Mouse (Mus musculus) cerebellum, postnatal 36 days (tissue): ENCODE data around the gene Bdkrb2.

ENCODE experiments used
- DNase-seq, 2 experiments: peaks; one replicate each; pipeline ENCODE4 v3.0.0; 2021 to 2022; ENCODE audit warnings: mixed read lengths in 2 of 2

Gene Bdkrb2

GRCm38 (mm10) chr12:105593471-105593870 lies 30.4 kb downstream of the Bdkrb2 start:
- no peak for DNase-seq

DNA sequence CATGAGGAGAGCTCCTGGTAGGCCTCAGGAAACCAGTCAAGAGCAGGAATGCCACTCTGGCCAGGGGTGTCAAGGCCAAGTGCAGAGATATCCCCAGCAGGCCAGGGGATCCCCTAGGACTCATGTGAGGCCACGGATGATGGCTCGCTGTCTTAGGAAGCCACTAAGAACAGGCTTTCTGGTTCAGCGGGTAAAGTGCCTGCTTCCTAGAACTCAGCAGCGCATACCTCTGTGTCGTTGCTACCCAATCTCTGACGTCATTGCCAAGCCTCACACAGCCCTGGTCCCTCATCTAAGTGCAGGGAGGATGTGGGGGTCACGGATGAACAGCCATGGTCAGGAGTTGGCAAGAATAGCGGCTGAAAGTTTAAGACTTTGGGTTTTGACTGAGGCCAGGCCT lies 34.1 kb downstream of the Bdkrb2 start:
- no peak for DNase-seq

- no peak for DNase-seq
Observed at GRCm38 (mm10) chr12:105598503-105598902, 35.5 kb downstream of the Bdkrb2 start.

DNA sequence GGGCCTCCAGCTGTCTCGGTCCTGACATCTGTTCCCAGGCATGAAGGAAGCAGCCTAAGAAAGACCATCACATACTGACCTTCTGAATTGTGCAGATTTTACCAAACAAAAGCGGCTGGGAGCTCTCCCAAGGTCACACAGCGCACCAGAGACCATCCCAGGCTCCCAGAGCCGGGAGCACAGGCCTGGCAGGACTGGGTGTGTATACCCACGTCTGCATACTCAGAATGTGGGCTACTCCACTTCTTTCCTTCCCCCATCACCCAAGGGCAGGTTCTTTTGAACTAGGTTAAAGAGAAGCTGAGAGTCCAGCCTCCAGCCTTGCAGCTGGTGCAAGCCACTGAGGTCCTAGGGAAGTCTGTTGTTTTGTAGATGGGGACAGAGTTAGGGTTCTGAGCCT lies 36.1 kb downstream of the Bdkrb2 start:
- no peak for DNase-seq

DNA sequence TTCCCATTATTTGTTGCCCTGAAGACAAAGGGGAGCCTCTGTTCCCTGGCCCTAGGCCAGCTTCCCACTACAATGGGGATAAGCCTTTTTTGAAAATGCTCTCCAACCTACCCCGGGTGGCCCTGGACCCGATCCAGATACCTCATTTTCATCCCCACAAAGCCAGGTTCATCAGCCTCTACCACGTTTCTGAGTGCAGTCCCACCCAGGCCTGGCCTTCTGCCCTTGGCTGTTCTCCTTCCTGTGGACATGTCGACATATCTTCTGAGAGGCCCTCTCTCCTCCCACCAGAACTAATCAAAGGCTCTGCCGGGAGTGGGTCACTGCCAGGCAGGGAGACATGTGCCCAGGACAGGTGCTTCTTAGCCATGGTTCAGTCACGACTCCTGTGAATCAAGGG lies 38.6 kb downstream of the Bdkrb2 start:
- peak; percentile 21 to 31 for DNase-seq

GRCm38 (mm10) chr12:105602581-105603210 lies 39.7 kb downstream of the Bdkrb2 start, which contains the start of gene Bdkrb1:
Gene Bdkrb1 (plus strand): TSS chr12:105603085.
- no peak for DNase-seq

- no peak for DNase-seq
Observed at GRCm38 (mm10) chr12:105603904-105604303, 40.9 kb downstream of the Bdkrb2 start.

GRCm38 (mm10) chr12:105605212-105605611 lies 42.2 kb downstream of the Bdkrb2 start:
- DNase-seq, result no peak

- no peak for DNase-seq
Observed at GRCm38 (mm10) chr12:105606881-105607280, 43.9 kb downstream of the Bdkrb2 start.

DNA sequence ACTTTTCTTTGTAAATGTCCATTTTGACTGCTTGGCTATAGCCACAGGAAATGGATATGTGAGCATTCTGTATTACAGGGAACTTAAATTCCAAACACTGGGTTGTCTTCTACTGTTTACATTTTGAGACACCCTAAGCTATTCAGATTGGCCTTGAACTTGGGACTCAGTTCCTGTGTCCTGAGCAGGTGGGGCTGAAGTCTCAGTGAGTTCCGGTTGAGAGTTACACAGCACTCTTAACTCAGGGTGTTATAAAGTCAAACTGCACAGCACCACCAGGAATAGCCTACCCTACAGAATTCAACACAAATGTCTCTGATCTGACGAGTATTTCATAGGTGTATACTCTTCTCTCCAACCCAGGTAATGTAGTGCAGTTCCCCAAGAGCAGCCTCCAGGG lies 48.0 kb downstream of the Bdkrb2 start:
- no peak for DNase-seq

DNA sequence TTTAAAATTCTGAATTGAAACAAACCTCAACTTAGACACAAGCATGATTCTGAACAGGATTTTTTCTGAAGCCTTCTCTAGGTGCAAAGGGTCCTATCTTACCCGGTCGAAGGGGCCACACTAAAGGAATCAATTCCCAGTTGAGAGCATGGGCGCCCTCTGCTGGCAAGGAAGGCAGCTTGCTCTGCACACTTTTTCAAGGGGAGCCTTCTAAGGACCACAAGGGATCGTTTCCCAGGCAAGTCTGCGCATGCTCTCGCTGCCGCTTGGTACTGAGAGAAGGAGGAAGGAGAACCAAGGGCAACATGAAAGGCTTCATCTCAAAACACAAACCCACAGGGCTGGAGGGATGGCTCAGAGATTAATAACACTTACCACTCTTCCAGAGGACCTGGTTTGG lies 48.7 kb downstream of the Bdkrb2 start:
- DNase-seq, result peak; percentile 32 to 44

DNA sequence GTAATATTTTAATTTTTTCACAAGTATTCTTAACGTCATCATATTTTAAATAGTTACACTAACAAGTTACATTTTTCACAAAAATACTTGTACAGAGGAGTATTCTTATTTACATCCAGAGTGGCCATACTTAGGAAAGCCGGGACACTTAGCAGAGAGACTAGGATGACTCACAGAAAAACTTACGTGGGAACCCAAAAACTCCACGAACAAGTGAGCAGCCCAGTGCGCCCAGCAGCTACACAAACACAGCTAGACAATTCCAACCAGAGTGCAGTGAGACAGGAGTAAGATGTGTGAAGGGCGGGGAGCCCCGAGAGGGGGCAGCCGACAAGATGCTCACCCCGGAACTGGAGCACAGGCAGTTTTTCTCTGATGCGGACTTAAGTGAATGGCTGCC lies 50.5 kb downstream of the Bdkrb2 start:
- DNase-seq, result no peak

GRCm38 (mm10) chr12:105622048-105622447 lies 59.0 kb downstream of the Bdkrb2 start:
- DNase-seq, result no peak

GRCm38 (mm10) chr12:105622981-105623539 lies 60.0 kb downstream of the Bdkrb2 start:
- DNase-seq, result no peak

DNA sequence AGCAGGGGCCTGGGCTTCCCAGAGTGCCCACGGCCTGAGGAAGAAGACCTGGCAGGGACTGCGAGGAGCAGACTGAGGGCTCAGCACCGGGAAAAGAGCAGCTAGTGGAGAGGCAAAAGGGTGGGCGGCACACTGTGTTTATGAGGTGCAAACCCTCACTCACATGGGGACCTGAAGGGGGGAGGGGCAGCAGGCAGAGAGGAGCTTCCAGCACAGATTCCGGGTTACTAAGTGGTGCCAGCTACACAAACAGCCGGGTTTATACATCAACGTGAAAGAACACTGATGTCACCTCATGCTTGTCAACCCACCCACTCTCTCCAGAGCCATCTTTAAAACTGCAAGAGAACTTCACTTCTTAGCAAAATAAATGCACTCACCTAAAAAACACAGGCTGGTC lies 62.8 kb downstream of the Bdkrb2 start:
- no peak for DNase-seq

GRCm38 (mm10) chr12:105634374-105635067 lies 71.5 kb downstream of the Bdkrb2 start:
- DNase-seq, result no peak

GRCm38 (mm10) chr12:105636551-105636950 lies 73.5 kb downstream of the Bdkrb2 start:
- no peak for DNase-seq

DNA sequence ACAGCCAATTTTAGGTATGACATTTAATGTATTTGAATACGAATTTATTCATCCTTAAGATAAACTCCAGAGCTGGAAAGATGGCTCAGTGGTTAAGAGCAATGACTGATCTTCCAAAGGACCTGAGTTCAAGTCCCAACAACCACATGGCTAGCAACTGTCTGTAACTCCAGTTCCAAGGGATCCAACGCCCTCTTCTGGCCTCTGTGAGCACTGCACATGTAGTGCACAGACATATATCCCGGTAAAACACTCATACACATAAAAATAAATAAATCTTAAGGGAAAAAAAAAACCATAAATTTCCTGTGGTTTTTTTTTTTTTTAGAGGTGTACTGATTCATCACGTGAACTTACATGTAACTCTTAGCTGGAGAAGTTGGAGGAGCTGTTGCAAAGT lies 74.5 kb downstream of the Bdkrb2 start:
- DNase-seq, result no peak

DNA sequence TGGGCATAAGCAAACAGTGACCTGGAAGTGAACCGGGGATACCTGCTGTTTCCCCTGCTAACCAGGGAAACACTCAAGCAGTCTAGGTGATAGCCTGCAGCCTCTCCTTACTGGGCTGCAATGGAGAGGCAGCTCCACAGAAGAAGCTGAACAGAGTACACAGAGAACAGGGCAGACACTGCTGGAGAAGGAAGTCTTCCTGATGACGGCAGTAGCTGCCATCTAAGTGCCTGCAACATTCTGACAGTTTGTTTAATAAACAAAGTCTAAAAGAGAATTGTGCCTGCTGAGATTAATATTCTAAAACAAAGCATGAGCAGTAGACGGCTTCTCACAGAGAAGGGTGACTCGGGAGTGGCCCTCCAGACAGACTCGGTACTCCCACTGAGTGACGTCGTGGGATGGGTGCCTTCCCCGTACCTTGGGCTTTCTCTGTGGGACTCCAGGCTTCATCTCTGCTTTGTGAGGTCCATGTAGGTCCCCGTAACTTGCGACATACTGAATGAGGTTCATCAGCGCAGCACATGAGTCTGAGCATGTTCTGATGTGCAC lies 79.8 kb downstream of the Bdkrb2 start:
- DNase-seq, result no peak
